Mouse (Mus musculus) liver, postnatal 0 days (tissue): ENCODE measurements around the gene Sult2b1. TPM values are rescaled to one million over a fixed set of nuclear protein-coding genes. Genes with fewer than 3 reads are reported as not detected.

Source experiments
- ATAC-seq: fragments of 200-750 bp; cut with Nextera tagmentation; 2 replicates; pipeline ENCODE4 v1.8.0; 2017; ENCODE audit warnings: mild to moderate bottlenecking, moderate library complexity
- DNase-seq: peaks from one replicate; pipeline ENCODE4 v3.0.0-alpha.2; 2016
- H3K27ac ChIP-seq: fragments of 300-500 bp; sonication (generic); 2 replicates; pipeline ENCODE4 v1.5.1; 2014; ENCODE audit warnings: antibody characterized with exemption, moderate library complexity, mild to moderate bottlenecking, low read depth
- H3K27me3 ChIP-seq: fragments of 300-500 bp; sonication (generic); 2 replicates; pipeline ENCODE4 v1.6.1; 2014; ENCODE audit warnings: low read length, control low read depth, mixed read lengths; ENCODE audit not compliant: insufficient read depth
- H3K36me3 ChIP-seq: fragments of 300-500 bp; sonication (generic); replicated peaks from 2 replicates; pipeline ENCODE4 v1.6.1; 2014; ENCODE audit warnings: mild to moderate bottlenecking, control low read depth, low read length, moderate library complexity, mixed read lengths; ENCODE audit not compliant: insufficient read depth
- H3K4me1 ChIP-seq: fragments of 300-500 bp; sonication (generic); 2 replicates; pipeline ENCODE4 v1.6.1; 2014; ENCODE audit warnings: antibody characterized with exemption, mild to moderate bottlenecking, control low read depth; ENCODE audit not compliant: insufficient read depth
- H3K4me2 ChIP-seq: fragments of 300-500 bp; sonication (generic); 2 replicates; pipeline ENCODE4 v1.6.1; 2014; ENCODE audit warnings: low read depth, mild to moderate bottlenecking, low read length, moderate library complexity, mixed read lengths
- H3K4me3 ChIP-seq: fragments of 300-500 bp; sonication (generic); 2 replicates; pipeline ENCODE4 v1.5.1; 2014; ENCODE audit warnings: low read depth, low read length
- H3K9ac ChIP-seq: fragments of 300-500 bp; sonication (generic); replicated peaks from 2 replicates; pipeline ENCODE4 v1.6.1; 2014; ENCODE audit warnings: mild to moderate bottlenecking, moderate library complexity
- H3K9me3 ChIP-seq: fragments of 300-500 bp; sonication (generic); 2 replicates; pipeline ENCODE4 v1.6.1; 2016; ENCODE audit warnings: mild to moderate bottlenecking, control low read depth, low read length, mixed read lengths
- CTCF ChIP-seq: sonication (generic); IDR thresholded peaks from 2 replicates; pipeline ENCODE4 v1.5.1; 2016; ENCODE audit warnings: antibody characterized with exemption, low read depth
- EP300 ChIP-seq: IDR thresholded peaks from 2 replicates; pipeline ENCODE4 v1.6.1; 2016; ENCODE audit warnings: antibody characterized with exemption, low read depth, mild to moderate bottlenecking
- WGBS: fragments of 180-500 bp; shearing (Covaris S2); extraction: QIAGEN DNeasy Blood & Tissue Kit; methylation state at CpG from one replicate; pipeline ENCODE4 v1.1.7; 2014; ENCODE audit not compliant: insufficient replicate concordance; 5-methylcytosine and 5-hydroxymethylcytosine counted together
- polyA plus RNA-seq: library from polyadenylated mRNA; unstranded; fragments of >200 nt; fragmentation: Nextera tagmentation; extraction: Ambion mirVana; gene quantifications from 2 replicates; pipeline ENCODE4 v1.2.1, GENCODE M21; 2015

Sult2b1 gene
- polyA plus RNA-seq, 1 experiment from 2014 or later = 0.26 TPM

GRCm38 (mm10) chr7:45697894-45698293 is 86.6 kb downstream of the Sult2b1 start:
- TF ChIP-seq CTCF (no peak), EP300 (no peak)
- Histone ChIP-seq H3K9me3 (no peaks in the 10 kb centered on the region), H3K36me3 (no peaks in the 10 kb centered on the region), H3K9ac (no peak overlapping the region), H3K4me3 (no peak overlapping the region), H3K4me1 (peaks cover 10% of the 10 kb centered on the region), H3K27me3 (peaks cover 31% of the 10 kb centered on the region), H3K27ac (no peak overlapping the region), H3K4me2 (no peak overlapping the region)
- DNase-seq (no peak), ATAC-seq (no peak)
- 67% methylated on average over 5 of the region's 7 CpGs for WGBS

- ATAC-seq (no peak), DNase-seq (no peak)
- no peaks in the 10 kb centered on the region for H3K9me3 ChIP-seq
- TF ChIP-seq EP300 (no peak), CTCF (no peak)
- H3K36me3 ChIP-seq = no peaks in the 10 kb centered on the region
- peaks cover 19% of the 10 kb centered on the region for H3K27me3 ChIP-seq
- H3K4me3 ChIP-seq = no peak overlapping the region
- WGBS = 24% methylated on average over 6 of the region's 6 CpGs
- no peak overlapping the region for H3K27ac ChIP-seq
- no peak overlapping the region for H3K9ac ChIP-seq
- peaks cover 4% of the 10 kb centered on the region for H3K4me1 ChIP-seq
- H3K4me2 ChIP-seq = no peak overlapping the region
Observed at GRCm38 (mm10) chr7:45695098-45695497, 89.4 kb downstream of the Sult2b1 start.

GRCm38 (mm10) chr7:45693921-45694591 is 90.4 kb downstream of the Sult2b1 start, which contains the start of gene Sec1:
Gene Sec1, minus strand, starts transcription at chr7:45694402.
- Histone ChIP-seq H3K27ac (no peak within 1 kb of the TSS), H3K4me2 (no peak within 1 kb of the TSS), H3K36me3 (no peaks in the 10 kb centered on the region), H3K9me3 (no peaks in the 10 kb centered on the region), H3K4me3 (no peak within 1 kb of the TSS), H3K9ac (no peak within 1 kb of the TSS), H3K27me3 (peaks cover 8% of the 10 kb centered on the region), H3K4me1 (no peaks in the 10 kb centered on the region)
- ATAC-seq (no peak), DNase-seq (no peak)
- TF ChIP-seq EP300 = no peak
- no peak for TF ChIP-seq CTCF
- WGBS = 89% methylated on average over 50 of the region's 50 CpGs

GRCm38 (mm10) chr7:45692364-45692763 is 92.1 kb downstream of the Sult2b1 start:
- H3K27ac ChIP-seq = no peak overlapping the region
- no peak for DNase-seq
- no peak overlapping the region for H3K4me2 ChIP-seq
- H3K36me3 ChIP-seq = no peaks in the 10 kb centered on the region
- peak; percentile 67 for ATAC-seq
- H3K9ac ChIP-seq = no peak overlapping the region
- H3K4me1 ChIP-seq = no peaks in the 10 kb centered on the region
- H3K27me3 ChIP-seq = no peaks in the 10 kb centered on the region
- WGBS = 57% methylated on average over 2 of the region's 2 CpGs
- H3K4me3 ChIP-seq = no peak overlapping the region
- no peaks in the 10 kb centered on the region for H3K9me3 ChIP-seq
- TF ChIP-seq EP300 = peak; percentile 12; the same call in 1 of the 2 replicates
- no peak for TF ChIP-seq CTCF

- H3K4me1 ChIP-seq = no peaks in the 10 kb centered on the region
- ATAC-seq = 0 out of 2 replicates have a peak, but pooled peaks have one; percentile 20
- no peak overlapping the region for H3K4me3 ChIP-seq
- H3K27me3 ChIP-seq = no peaks in the 10 kb centered on the region
- 58% methylated on average over 11 of the region's 11 CpGs for WGBS
- no peak overlapping the region for H3K27ac ChIP-seq
- no peaks in the 10 kb centered on the region for H3K36me3 ChIP-seq
- no peak overlapping the region for H3K9ac ChIP-seq
- no peaks in the 10 kb centered on the region for H3K9me3 ChIP-seq
- no peak for TF ChIP-seq CTCF
- no peak for TF ChIP-seq EP300
- no peak for DNase-seq
- H3K4me2 ChIP-seq = no peak overlapping the region
Observed at GRCm38 (mm10) chr7:45689800-45690199, 94.7 kb downstream of the Sult2b1 start.

- Histone ChIP-seq H3K36me3 (no peaks in the 10 kb centered on the region), H3K4me3 (no peak overlapping the region), H3K27ac (no peak overlapping the region), H3K4me2 (no peak overlapping the region), H3K4me1 (no peaks in the 10 kb centered on the region), H3K9me3 (no peaks in the 10 kb centered on the region), H3K27me3 (no peaks in the 10 kb centered on the region), H3K9ac (no peak overlapping the region)
- DNase-seq (no peak), ATAC-seq (no peak)
- TF ChIP-seq CTCF (no peak), EP300 (no peak)
- 53% methylated on average over 6 of the region's 6 CpGs for WGBS
Observed at GRCm38 (mm10) chr7:45689099-45689498, 95.4 kb downstream of the Sult2b1 start.
